Mouse (Mus musculus): ENCODE data around the gene Upk1a. TPM values are rescaled to one million over a fixed set of nuclear protein-coding genes. Genes with fewer than 3 reads are reported as not detected.

Upk1a gene
- polyA plus RNA-seq, 1 experiment from 2014 or later = 1.6 TPM

- H3K27me3 ChIP-seq (replicated peaks; ENCODE audit: control insufficient read depth, insufficient read depth, low read length) = no peaks in the 10 kb centered on the region
- no peak for ATAC-seq
- H3K4me1 ChIP-seq (replicated peaks; ENCODE audit: control insufficient read depth, insufficient read depth, low read length) = no peaks in the 10 kb centered on the region
- H3K9ac ChIP-seq (ENCODE audit: low read depth, low read length) = no peak overlapping the region
- no peak for TF ChIP-seq CTCF (IDR thresholded peaks at IDR 0.05; ENCODE audit: low read depth)
- H3K27ac ChIP-seq (ENCODE audit: low read depth, low read length) = no peak overlapping the region
- H3K36me3 ChIP-seq (ENCODE audit: control insufficient read depth, insufficient read depth) = peaks cover 31% of the 10 kb centered on the region
- WGBS = 43% methylated on average over 5 of the region's 5 CpGs
- H3K9me3 ChIP-seq (ENCODE audit: control insufficient read depth) = no peaks in the 10 kb centered on the region
- H3K4me2 ChIP-seq (replicated peaks; ENCODE audit: low read depth) = no peak overlapping the region
- H3K4me3 ChIP-seq (ENCODE audit: low read depth, low read length) = no peak overlapping the region
Measured at GRCm38 (mm10) chr7:30615049-30615760, 2.6 kb upstream of the Upk1a start.

- peaks cover 28% of the 10 kb centered on the region for H3K36me3 ChIP-seq (ENCODE audit: control insufficient read depth, insufficient read depth)
- H3K4me3 ChIP-seq (ENCODE audit: low read depth, low read length) = no peak overlapping the region
- no peaks in the 10 kb centered on the region for H3K4me1 ChIP-seq (replicated peaks; ENCODE audit: control insufficient read depth, insufficient read depth, low read length)
- 61% methylated on average over 2 of the region's 2 CpGs for WGBS
- no peak overlapping the region for H3K4me2 ChIP-seq (replicated peaks; ENCODE audit: low read depth)
- H3K27me3 ChIP-seq (replicated peaks; ENCODE audit: control insufficient read depth, insufficient read depth, low read length) = no peaks in the 10 kb centered on the region
- H3K9ac ChIP-seq (ENCODE audit: low read depth, low read length) = no peak overlapping the region
- ATAC-seq = peak; percentile 43; the same call in 1 of the 2 replicates
- peak; percentile 62 for TF ChIP-seq CTCF (IDR thresholded peaks at IDR 0.05; ENCODE audit: low read depth)
- H3K27ac ChIP-seq (ENCODE audit: low read depth, low read length) = no peak overlapping the region
- H3K9me3 ChIP-seq (ENCODE audit: control insufficient read depth) = no peaks in the 10 kb centered on the region
Measured at GRCm38 (mm10) chr7:30614454-30614853, 1.8 kb upstream of the Upk1a start.

GRCm38 (mm10) chr7:30613529-30614112, 974 bp upstream of the Upk1a start:
- no peaks in the 10 kb centered on the region for H3K27me3 ChIP-seq (replicated peaks; ENCODE audit: control insufficient read depth, insufficient read depth, low read length)
- TF ChIP-seq CTCF (IDR thresholded peaks at IDR 0.05; ENCODE audit: low read depth) = peak; percentile 78
- ATAC-seq = 0 out of 2 replicates have a peak, but pooled peaks have one; percentile 44
- H3K4me1 ChIP-seq (replicated peaks; ENCODE audit: control insufficient read depth, insufficient read depth, low read length) = no peaks in the 10 kb centered on the region
- no peak overlapping the region for H3K4me2 ChIP-seq (replicated peaks; ENCODE audit: low read depth)
- no peaks in the 10 kb centered on the region for H3K9me3 ChIP-seq (ENCODE audit: control insufficient read depth)
- peaks cover 21% of the 10 kb centered on the region for H3K36me3 ChIP-seq (ENCODE audit: control insufficient read depth, insufficient read depth)
- 19% methylated on average over 14 of the region's 14 CpGs for WGBS
- no peak overlapping the region for H3K27ac ChIP-seq (ENCODE audit: low read depth, low read length)
- H3K9ac ChIP-seq (ENCODE audit: low read depth, low read length) = no peak overlapping the region
- H3K4me3 ChIP-seq (ENCODE audit: low read depth, low read length) = no peak overlapping the region

- WGBS = 28% methylated on average over 7 of the region's 7 CpGs
- no peak for ATAC-seq
- Histone ChIP-seq H3K4me2 (replicated peaks; ENCODE audit: low read depth) (no peak overlapping the region), H3K27ac (ENCODE audit: low read depth, low read length) (no peak overlapping the region), H3K27me3 (replicated peaks; ENCODE audit: control insufficient read depth, insufficient read depth, low read length) (no peaks in the 10 kb centered on the region), H3K4me3 (ENCODE audit: low read depth, low read length) (no peak overlapping the region), H3K9me3 (ENCODE audit: control insufficient read depth) (no peaks in the 10 kb centered on the region), H3K4me1 (replicated peaks; ENCODE audit: control insufficient read depth, insufficient read depth, low read length) (no peaks in the 10 kb centered on the region), H3K36me3 (ENCODE audit: control insufficient read depth, insufficient read depth) (no peaks in the 10 kb centered on the region; the same call in 1 of the 2 replicates), H3K9ac (ENCODE audit: low read depth, low read length) (no peak overlapping the region)
- TF ChIP-seq CTCF (IDR thresholded peaks at IDR 0.05; ENCODE audit: low read depth) = peak; percentile 23; the same call in 1 of the 2 replicates
Measured at GRCm38 (mm10) chr7:30610043-30610442, 2.6 kb downstream of the Upk1a start.

- H3K4me1 ChIP-seq (replicated peaks; ENCODE audit: control insufficient read depth, insufficient read depth, low read length) = no peaks in the 10 kb centered on the region
- no peak overlapping the region for H3K4me3 ChIP-seq (ENCODE audit: low read depth, low read length)
- no peak for ATAC-seq
- no peaks in the 10 kb centered on the region for H3K36me3 ChIP-seq (ENCODE audit: control insufficient read depth, insufficient read depth)
- H3K27ac ChIP-seq (ENCODE audit: low read depth, low read length) = no peak overlapping the region
- no peaks in the 10 kb centered on the region for H3K9me3 ChIP-seq (ENCODE audit: control insufficient read depth)
- H3K4me2 ChIP-seq (replicated peaks; ENCODE audit: low read depth) = no peak overlapping the region
- no peaks in the 10 kb centered on the region for H3K27me3 ChIP-seq (replicated peaks; ENCODE audit: control insufficient read depth, insufficient read depth, low read length)
- 47% methylated on average over 16 of the region's 16 CpGs for WGBS
- no peak overlapping the region for H3K9ac ChIP-seq (ENCODE audit: low read depth, low read length)
- no peak for TF ChIP-seq CTCF (IDR thresholded peaks at IDR 0.05; ENCODE audit: low read depth)
Measured at GRCm38 (mm10) chr7:30608476-30608875, 4.2 kb downstream of the Upk1a start.

- Histone ChIP-seq H3K27me3 (replicated peaks; ENCODE audit: control insufficient read depth, insufficient read depth, low read length) (no peaks in the 10 kb centered on the region), H3K4me3 (ENCODE audit: low read depth, low read length) (no peak overlapping the region), H3K36me3 (ENCODE audit: control insufficient read depth, insufficient read depth) (no peaks in the 10 kb centered on the region), H3K9ac (ENCODE audit: low read depth, low read length) (no peak overlapping the region), H3K27ac (ENCODE audit: low read depth, low read length) (no peak overlapping the region), H3K9me3 (ENCODE audit: control insufficient read depth) (no peaks in the 10 kb centered on the region), H3K4me1 (replicated peaks; ENCODE audit: control insufficient read depth, insufficient read depth, low read length) (no peaks in the 10 kb centered on the region), H3K4me2 (replicated peaks; ENCODE audit: low read depth) (no peak overlapping the region)
- TF ChIP-seq CTCF (IDR thresholded peaks at IDR 0.05; ENCODE audit: low read depth) = peak; percentile 84
- 0 out of 2 replicates have a peak, but pooled peaks have one; percentile 38 for ATAC-seq
- WGBS = 27% methylated on average over 8 of the region's 8 CpGs
Measured at GRCm38 (mm10) chr7:30607706-30608309, 4.8 kb downstream of the Upk1a start.

Data from intestine, postnatal 0 days (tissue).